Mouse (Mus musculus) G1E (cell line): ENCODE results near the gene Ndufa5. TPM values are rescaled to one million over a fixed set of nuclear protein-coding genes. Genes with fewer than 3 reads are reported as not detected.

Experiments
- ATAC-seq: 2 replicates; pipeline ENCODE4 v1.8.0; 2016; ENCODE audit warnings: mild to moderate bottlenecking; ENCODE audit not compliant: insufficient number of reproducible peaks, poor library complexity, low FRiP score, severe bottlenecking; ENCODE audit errors: extremely low read depth
- DNase-seq: peaks from one replicate; pipeline ENCODE4 v3.0.0; 2012; ENCODE audit warnings: low spot score
- H3K27me3 ChIP-seq: 2 replicates; pipeline ENCODE4 v1.6.1; 2012; ENCODE audit warnings: mild to moderate bottlenecking, low read length, inconsistent platforms; ENCODE audit not compliant: insufficient read depth
- H3K36me3 ChIP-seq: replicated peaks from 2 replicates; pipeline ENCODE3; 2012; ENCODE audit warnings: mild to moderate bottlenecking, inconsistent platforms
- H3K4me1 ChIP-seq: 2 replicates; pipeline ENCODE4 v1.6.1; 2012; ENCODE audit warnings: low read depth, low read length, inconsistent platforms, mixed read lengths; ENCODE audit not compliant: insufficient read depth
- H3K4me3 ChIP-seq: 2 replicates; pipeline ENCODE4 v1.5.1; 2012; ENCODE audit warnings: low read depth, mild to moderate bottlenecking, inconsistent platforms, low read length, moderate library complexity, mixed read lengths
- H3K9me3 ChIP-seq: replicated peaks from 2 replicates; pipeline ENCODE4 v1.6.1; 2012; ENCODE audit warnings: inconsistent platforms
- CTCF ChIP-seq: IDR thresholded peaks from 2 replicates; pipeline ENCODE4 v1.5.1; 2012; ENCODE audit warnings: low read depth, low read length, inconsistent platforms, mixed read lengths
- GATA1 ChIP-seq: IDR thresholded peaks from 2 replicates; pipeline ENCODE4 v1.6.1; 2012; ENCODE audit warnings: borderline replicate concordance, low read length, inconsistent platforms, mixed read lengths
- GATA2 ChIP-seq: IDR thresholded peaks from 2 replicates; pipeline ENCODE4 v1.6.1; 2012; ENCODE audit warnings: low read depth, low read length, inconsistent platforms, borderline replicate concordance
- POLR2AphosphoS5 ChIP-seq: IDR thresholded peaks from 2 replicates; pipeline ENCODE4 v1.6.1; 2012; ENCODE audit warnings: low read depth, low read length, inconsistent platforms; ENCODE audit not compliant: insufficient replicate concordance
- TAL1 ChIP-seq: conservative IDR thresholded peaks from 2 replicates; pipeline ENCODE4 v1.6.1; 2012; ENCODE audit warnings: low read depth, low read length, inconsistent platforms, mixed read lengths
- polyA plus RNA-seq: library from polyadenylated mRNA; stranded (reverse); fragments of >175 nt; gene quantifications from 2 replicates; pipeline ENCODE4 v1.2.3, GENCODE M21; 2012
- total RNA-seq, 2 experiments: library from RNA; stranded (forward) in 1 of 2; stranded (reverse) in 1 of 2; fragments of 200-1000 nt in 1 of 2; fragments of >200 nt in 1 of 2; fragmentation: Nextera tagmentation in 1 of 2; gene quantifications; 2 replicates each; pipeline ENCODE4 v1.2.3; 2014 to 2017

Gene Ndufa5
- total and polyA plus RNA-seq, 3 experiments = 8.3 to 401 (median 55.7) TPM

- DNase-seq (no peak), ATAC-seq (no peak)
- H3K9me3 ChIP-seq = no peaks in the 10 kb centered on the region
- TF ChIP-seq GATA1 (no peak), POLR2AphosphoS5 (no peak), CTCF (no peak), TAL1 (no peak), GATA2 (no peak)
- H3K4me3 ChIP-seq = no peak overlapping the region
- H3K36me3 ChIP-seq = no peaks in the 10 kb centered on the region
- H3K27me3 ChIP-seq = peaks cover 8% of the 10 kb centered on the region; the same call in 1 of the 2 replicates
- H3K4me1 ChIP-seq = peaks cover 16% of the 10 kb centered on the region
Measured at GRCm38 (mm10) chr6:24532804-24533203, 5.0 kb upstream of the Ndufa5 start.

GRCm38 (mm10) chr6:24530711-24531420 lies 3.1 kb upstream of the Ndufa5 start:
- Histone ChIP-seq H3K27me3 (peaks cover 8% of the 10 kb centered on the region; the same call in 1 of the 2 replicates), H3K36me3 (peaks cover 2% of the 10 kb centered on the region), H3K4me3 (no peak overlapping the region), H3K9me3 (no peaks in the 10 kb centered on the region), H3K4me1 (peaks cover 24% of the 10 kb centered on the region)
- ATAC-seq = no peak
- TF ChIP-seq TAL1 = no peak
- no peak for TF ChIP-seq GATA1
- TF ChIP-seq GATA2 = no peak
- TF ChIP-seq CTCF = no peak
- TF ChIP-seq POLR2AphosphoS5 = no peak
- DNase-seq = no peak

GRCm38 (mm10) chr6:24530166-24530565 lies 2.4 kb upstream of the Ndufa5 start:
- peak; percentile 16 for DNase-seq
- H3K9me3 ChIP-seq = no peaks in the 10 kb centered on the region
- ATAC-seq = peak; percentile 31; the same call in 1 of the 2 replicates
- peaks cover 31% of the 10 kb centered on the region for H3K4me1 ChIP-seq
- TF ChIP-seq CTCF (0 out of 2 replicates have a peak, but pooled peaks have one; percentile 15), GATA2 (no peak)
- H3K4me3 ChIP-seq = no peak overlapping the region
- H3K36me3 ChIP-seq = peaks cover 8% of the 10 kb centered on the region
- peaks cover 8% of the 10 kb centered on the region; the same call in 1 of the 2 replicates for H3K27me3 ChIP-seq

- H3K9me3 ChIP-seq = no peaks in the 10 kb centered on the region
- H3K4me1 ChIP-seq = peaks cover 40% of the 10 kb centered on the region
- H3K4me3 ChIP-seq = peak within 1 kb of the TSS; percentile 98
- ATAC-seq (no peak; the same call in 1 of the 2 replicates), DNase-seq (no peak)
- peaks cover 27% of the 10 kb centered on the region for H3K36me3 ChIP-seq
- TF ChIP-seq GATA1 (no peak), POLR2AphosphoS5 (no peak), CTCF (no peak), TAL1 (no peak), GATA2 (no peak)
- H3K27me3 ChIP-seq = no peaks in the 10 kb centered on the region
Measured at GRCm38 (mm10) chr6:24528064-24528243, 141 bp upstream of the Ndufa5 start, which contains the start of gene Asb15. Asb15 (plus strand) TSS chr6:24528144.

- Histone ChIP-seq H3K9me3 (no peaks in the 10 kb centered on the region), H3K27me3 (no peaks in the 10 kb centered on the region), H3K36me3 (peaks cover 48% of the 10 kb centered on the region), H3K4me1 (peaks cover 44% of the 10 kb centered on the region), H3K4me3 (peak overlapping the region; percentile 51; the same call in 1 of the 2 replicates)
- TF ChIP-seq GATA2 (no peak), CTCF (no peak), POLR2AphosphoS5 (no peak), GATA1 (no peak), TAL1 (no peak)
- no peak for ATAC-seq
- DNase-seq = no peak
Measured at GRCm38 (mm10) chr6:24525705-24526104, 2.1 kb downstream of the Ndufa5 start.

- Histone ChIP-seq H3K4me3 (no peak overlapping the region), H3K36me3 (peaks cover 34% of the 10 kb centered on the region), H3K27me3 (no peaks in the 10 kb centered on the region; the same call in 1 of the 2 replicates), H3K4me1 (peaks cover 3% of the 10 kb centered on the region; the same call in 1 of the 2 replicates), H3K9me3 (no peaks in the 10 kb centered on the region)
- TF ChIP-seq GATA1 = no peak
- TF ChIP-seq POLR2AphosphoS5 = no peak
- TF ChIP-seq CTCF = no peak
- no peak for TF ChIP-seq TAL1
- TF ChIP-seq GATA2 = no peak
- ATAC-seq = 0 out of 2 replicates have a peak, but pooled peaks have one; percentile 28
- no peak for DNase-seq
Measured at GRCm38 (mm10) chr6:24516197-24516596, 11.6 kb downstream of the Ndufa5 start.
